Mouse (Mus musculus): ENCODE measurements around the gene Emd.
"Not testable (repeated sequence)": the region's sequence is repeated elsewhere in the genome, so short reads cannot be mapped to it uniquely, and the experiment has no call there.

The Emd gene

DNA sequence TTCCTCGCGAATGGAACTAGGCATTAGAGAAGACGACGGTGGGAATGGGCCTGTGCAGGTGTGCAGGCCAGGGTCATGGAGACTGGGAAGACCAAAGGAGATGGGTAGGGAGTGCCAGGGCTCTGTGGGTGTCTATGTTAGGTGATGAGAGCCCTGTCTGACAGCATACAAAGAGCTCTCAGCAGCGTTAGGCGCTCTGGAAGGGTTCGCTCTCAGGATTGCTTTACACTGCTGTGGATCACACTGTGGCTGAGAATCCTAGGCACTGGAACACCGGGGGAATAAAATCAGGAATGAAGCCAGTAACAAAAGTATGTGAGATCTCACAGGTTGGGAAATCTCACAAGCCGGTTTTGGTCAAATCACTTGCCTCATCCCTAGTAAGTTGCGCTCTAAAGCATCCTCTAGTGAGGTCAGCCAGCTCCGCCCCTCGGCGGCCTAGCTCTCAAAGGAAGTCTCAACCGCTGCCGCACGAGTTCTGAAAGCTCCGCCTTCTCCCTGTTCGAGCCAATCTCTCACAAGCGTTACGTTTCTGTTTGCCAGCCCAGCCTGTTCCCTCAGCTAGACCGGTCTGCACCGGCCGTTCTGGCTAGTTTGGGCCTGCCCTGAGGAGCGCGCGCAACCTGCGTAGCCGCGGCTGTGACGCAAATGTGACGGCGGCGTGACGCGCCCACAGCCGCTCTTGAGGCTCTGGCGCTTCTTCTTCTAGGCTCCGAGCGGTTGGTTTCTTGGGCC lies at the start of gene Emd:
Emd (plus strand) TSS at position 535 of the 735 bp plus-strand sequence.
- DNase-seq (ENCODE audit: low spot score in 2 of 2), result peak; percentile 82 to 86

DNA sequence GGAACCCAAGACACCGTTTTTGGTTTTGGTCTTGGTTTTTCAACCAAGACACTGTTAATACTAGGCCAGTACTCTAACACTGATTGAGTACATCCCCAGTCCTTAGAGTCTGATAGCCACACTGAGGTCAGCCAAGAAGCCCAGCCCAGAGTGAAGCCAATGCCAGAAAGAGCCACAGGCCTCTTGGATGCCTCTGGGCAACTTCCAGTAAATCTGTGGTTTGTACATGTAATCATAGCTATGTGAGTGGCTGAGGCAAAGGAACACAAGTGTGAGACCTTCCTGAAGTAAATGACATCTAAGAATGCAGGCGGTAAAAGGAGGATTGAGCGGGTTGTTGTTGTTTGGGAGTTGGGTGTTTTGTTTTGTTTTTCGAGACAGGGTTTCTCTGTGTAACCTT lies 36.0 kb upstream of the Emd start:
- DNase-seq (ENCODE audit: low spot score in 2 of 2), result no peak

DNA sequence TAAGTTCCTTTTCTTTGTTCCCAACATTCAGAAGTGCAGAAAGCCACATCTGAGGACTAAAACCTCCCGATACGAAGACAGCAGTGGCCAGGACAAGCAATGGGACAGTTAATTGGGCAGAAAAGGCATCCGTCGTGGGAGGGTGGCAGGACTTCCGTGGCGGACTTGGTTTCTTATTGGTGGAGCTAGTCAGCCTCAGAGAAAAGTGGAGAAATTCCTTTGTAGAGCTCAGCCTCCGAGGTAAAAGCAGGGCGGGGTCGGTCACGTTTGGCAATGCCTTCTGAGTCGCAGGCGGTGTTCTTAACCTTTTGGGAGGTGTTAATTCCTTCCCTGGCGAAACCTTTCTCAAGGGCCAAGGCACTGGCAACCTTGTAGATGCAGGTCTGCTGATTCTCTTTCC lies 35.0 kb upstream of the Emd start:
- no peak for DNase-seq (ENCODE audit: low spot score in 2 of 2)

DNA sequence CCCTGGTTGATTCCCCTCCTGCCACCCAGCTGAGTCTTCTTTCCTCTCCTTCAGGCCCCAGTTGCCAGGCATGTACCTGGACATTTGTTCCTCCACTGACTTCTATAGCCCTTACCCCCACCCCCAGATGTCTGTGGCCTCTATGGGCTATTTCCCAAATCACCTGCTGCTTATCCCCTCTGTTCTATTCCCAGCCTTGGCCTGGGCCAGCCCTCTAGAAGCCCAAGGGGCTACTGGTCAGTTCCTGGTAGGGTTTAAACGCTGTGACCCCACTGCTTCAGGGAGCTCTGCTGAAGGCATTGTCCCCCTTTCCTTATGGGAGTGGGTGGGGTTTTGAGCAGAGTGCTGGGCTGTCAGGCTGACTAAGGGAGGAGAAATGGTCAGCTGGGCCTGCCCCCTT lies 34.4 kb upstream of the Emd start:
- not testable (repeated sequence) for DNase-seq (ENCODE audit: low spot score in 2 of 2)

DNA sequence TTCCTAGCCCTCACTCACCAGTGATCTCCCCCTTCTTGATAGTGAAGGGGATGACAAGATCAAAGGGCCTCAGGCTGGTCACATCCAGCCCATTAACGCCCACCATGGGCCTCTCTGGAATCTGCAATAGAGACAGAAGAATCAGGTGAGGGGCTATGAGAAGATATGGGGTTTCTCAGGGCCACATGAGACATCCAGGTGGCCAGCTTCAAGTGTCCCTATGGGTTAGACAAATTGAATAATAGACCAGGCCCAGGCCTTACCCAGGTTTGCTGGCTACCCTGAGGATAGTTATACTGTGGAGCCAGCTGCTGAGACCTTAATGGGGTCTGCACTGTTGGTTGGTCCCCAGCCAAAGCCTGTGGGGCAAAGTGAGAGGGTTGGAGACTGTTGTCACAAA lies 24.4 kb upstream of the Emd start:
- no peak for DNase-seq (ENCODE audit: low spot score in 2 of 2)

DNA sequence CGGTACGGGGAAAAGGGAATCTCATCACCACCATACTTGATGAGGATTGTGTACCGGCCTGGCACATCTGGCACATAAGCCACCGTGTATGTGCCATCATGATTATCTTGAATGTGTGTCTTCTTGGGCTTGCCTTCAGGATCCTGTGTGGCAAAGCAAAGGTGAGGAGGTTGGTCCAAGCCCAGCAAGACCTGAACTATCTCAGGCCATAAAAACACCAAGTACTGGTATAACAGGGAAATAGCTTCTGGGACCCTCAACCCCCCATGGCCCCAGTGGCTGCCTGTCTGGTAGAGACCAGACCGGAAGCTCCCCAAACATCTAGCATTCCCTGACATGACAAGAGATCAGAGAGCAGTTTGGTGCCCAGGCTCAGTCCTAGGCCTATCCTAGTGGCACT lies 21.3 kb upstream of the Emd start:
- DNase-seq (ENCODE audit: low spot score in 2 of 2), result no peak

DNA sequence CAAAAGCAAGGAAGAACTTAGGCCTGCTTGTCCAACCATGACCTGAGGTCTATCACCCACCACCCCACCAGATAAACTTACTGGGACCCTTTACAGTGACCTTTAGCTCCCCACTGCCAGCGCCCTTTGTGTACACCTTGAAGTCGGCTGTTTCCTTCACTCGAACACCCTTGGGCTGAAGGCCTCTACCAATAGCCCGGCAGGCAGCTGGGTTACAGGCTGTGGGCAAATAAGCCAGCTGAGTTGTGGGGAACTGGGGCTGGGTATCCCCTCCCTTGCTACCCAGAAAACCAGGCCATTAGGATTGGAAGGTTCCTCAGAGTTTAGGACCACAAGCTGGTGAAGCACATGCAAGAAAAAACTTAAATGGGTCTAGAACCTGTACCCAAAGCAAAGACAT lies 14.2 kb upstream of the Emd start:
- no peak for DNase-seq (ENCODE audit: low spot score in 2 of 2)

DNA sequence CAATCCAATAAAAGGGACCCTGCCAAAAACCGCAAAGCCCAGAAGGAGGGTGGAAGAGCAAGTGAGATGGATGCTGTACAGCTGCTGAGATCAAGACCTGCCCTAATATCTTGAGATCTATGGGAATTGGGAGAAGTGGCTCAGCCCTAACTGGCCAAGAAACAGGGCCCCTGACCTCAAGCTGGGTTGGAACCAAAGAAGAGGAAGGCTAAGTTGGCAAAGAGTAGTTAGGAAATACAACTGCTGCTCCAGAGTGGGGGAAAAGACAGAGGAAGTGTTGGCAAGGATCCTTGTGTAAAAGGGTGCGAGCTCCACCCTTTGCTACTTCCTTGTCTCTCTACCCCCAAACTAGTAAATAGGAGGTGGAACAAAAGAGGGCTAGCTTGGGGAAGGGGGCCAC lies 11.1 kb upstream of the Emd start:
- DNase-seq (ENCODE audit: low spot score in 2 of 2), result no peak

DNA sequence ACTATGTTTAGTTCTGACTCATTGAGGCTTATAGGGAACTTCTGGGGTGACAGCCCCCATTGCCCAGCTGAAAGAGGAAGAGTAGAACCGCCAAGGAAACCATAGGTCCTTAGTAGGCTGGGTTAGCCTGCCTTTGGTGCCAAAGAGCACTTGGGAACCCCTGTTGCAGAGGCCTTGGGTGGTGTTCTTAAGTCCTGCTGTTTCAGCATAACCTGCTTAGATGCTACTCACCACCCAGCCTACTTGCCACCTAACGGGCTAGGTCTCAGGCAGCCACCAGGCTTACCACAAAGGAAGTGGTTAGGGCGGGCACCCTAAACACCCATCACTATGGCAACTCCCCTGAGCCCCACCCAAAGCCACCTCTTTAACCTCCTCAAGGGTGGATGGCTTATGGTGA lies 10.7 kb upstream of the Emd start:
- DNase-seq (ENCODE audit: low spot score in 2 of 2), result no peak

DNA sequence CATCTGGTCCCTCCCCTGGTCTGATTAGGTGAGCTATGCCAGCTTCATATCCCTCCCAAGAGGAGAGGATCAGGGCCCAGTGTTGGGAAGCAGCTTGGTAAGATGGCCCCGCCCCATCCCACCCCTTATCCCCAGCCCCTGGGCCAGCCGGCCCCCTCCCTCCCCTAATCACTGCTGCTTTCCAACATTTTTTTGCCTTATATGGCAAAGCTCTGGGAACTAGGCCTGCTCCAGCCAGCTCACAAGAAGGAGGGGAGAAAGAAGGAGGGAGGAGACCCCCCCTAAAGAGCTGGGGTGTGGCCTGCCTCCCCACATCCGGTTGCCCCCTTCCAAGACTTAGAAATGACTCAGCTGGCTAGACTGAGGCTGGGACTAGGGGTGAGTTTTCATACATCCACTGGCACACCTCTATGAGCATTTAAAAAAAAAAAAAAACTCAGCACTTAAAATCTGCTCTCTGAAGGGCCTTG lies 9.8 kb upstream of the Emd start:
- peak; percentile 17 to 55 for DNase-seq (ENCODE audit: low spot score in 2 of 2)

DNA sequence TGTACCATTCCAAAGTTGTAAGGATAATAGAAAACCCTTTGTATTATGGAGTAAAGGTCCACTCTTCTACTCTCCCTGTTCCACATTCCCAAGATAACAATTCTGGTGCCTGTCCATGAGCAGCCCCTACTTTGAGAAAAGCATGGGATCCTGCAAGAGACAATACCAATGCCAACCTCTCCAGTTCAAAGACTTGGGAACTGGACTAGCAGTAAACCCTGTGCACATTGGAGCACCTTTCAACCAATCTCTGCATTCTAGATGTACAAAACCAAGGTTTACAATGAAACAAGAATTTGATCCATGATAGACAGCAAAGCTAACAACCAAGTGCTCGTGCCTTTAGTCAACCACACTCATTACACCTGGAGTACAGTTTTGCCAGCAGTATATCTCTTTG lies 9.4 kb upstream of the Emd start:
- DNase-seq (ENCODE audit: low spot score in 2 of 2), result no peak

DNA sequence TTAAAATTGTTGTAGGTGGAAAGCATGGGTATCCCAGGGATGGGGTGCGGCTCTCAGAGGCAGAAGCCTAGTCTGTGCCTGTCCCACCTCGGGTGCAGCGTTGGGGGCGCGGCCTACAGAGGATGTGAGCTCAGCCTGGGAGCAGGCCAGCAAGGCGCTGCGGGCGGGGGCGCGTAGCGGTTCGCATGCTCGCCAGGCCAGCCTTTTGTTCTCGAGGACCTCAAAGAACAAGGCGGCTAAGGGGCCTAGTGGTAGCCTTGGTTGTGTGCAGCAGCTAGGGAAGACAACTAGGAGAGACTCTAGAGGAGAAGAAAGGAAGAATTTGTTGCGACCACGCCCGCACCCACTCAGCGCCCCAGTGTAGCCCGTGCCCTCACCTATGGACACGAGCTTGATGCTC lies 8.8 kb upstream of the Emd start:
- peak; percentile 65 to 66 for DNase-seq (ENCODE audit: low spot score in 2 of 2)

DNA sequence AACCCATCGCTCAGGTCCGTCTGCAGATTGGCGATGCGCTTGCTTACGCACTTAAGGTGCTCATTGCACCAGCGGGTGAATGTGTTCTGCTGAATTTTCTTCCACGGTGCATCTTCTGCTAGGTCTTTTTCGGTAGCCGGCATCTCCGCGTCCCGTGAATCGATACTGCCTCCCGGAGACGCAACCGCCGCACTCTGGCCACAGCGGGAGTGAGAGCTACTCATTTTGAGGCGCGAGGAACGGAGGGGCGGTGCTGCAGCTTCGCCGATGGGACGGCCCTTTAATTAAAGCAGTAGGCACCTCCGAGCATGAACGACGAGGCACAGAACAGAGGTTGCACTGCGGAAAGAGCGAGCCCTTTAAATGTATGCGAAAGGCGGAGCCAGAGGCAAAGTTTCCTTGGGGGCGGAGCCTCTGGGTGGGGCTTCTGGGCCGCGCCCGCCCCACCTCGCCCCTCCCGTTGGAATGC lies 8.2 kb upstream of the Emd start:
- DNase-seq (ENCODE audit: low spot score in 2 of 2), result peak; percentile 82

DNA sequence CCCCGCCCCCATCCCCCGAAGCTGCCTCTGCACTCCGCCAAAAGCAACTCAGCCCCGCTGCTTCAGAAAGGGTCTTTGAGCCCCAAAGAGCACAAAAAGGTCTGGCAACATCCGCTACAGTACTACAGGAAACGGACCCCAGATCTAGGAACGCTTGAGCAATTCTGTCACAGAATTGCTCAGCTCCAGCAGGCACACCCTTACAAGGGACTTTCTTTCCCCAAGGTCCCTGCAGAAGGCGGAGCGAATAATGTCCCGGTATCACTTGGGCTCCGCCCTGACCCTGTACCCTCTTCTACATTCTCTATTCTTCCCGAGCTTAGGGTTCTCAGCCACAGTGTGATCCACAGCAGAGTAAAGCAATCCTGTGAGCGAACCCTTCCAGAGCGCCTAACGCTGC lies 7.8 kb upstream of the Emd start:
- DNase-seq (ENCODE audit: low spot score in 2 of 2), result peak in 1 of 2 experiments; percentile 16

DNA sequence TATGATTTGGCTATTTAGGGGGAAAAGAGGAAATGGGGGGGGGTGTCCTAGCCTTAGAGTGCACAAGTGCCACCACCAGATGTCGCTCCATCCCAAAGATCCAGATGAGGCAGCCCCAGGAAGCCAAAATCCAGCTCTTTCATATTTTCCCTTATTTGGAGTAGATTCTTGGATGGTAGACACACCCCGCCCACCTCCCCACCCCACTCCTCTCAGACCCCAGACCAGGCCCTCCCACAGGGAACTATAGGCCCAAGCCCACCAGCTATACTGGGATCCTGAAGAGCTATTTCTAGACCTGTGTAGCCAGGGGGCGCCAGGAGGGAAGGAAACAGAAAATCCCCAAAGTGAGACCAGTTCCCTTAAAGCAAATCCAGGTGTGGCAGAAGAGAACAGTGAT lies 5.8 kb upstream of the Emd start:
- peak in 1 of 2 experiments; percentile 41 for DNase-seq (ENCODE audit: low spot score in 2 of 2)

DNA sequence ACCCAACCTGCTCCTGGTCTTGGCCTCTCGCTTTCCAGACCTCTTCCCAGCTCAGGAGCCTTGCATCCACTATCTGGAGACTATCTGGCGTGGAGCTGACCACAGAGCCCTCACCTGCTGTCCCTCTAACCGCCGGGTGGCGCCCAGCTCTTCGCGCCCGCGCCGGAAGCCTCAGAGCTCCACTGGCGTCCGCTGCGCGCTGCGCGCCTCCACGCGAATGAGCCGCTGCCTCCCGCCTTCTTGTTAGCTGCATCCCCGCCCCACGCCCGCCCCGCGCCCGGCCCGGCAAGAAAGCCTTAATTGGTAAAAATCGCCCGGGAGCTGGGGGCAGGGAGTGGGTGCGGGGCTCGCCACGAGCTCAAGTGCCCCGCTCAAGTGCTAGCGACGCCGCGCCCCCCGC lies 4.9 kb upstream of the Emd start, which contains the start of gene Flna:
Flna (minus strand) TSS at position 206 of the 400 bp plus-strand sequence.
- peak; percentile 35 to 47 for DNase-seq (ENCODE audit: low spot score in 2 of 2)

DNA sequence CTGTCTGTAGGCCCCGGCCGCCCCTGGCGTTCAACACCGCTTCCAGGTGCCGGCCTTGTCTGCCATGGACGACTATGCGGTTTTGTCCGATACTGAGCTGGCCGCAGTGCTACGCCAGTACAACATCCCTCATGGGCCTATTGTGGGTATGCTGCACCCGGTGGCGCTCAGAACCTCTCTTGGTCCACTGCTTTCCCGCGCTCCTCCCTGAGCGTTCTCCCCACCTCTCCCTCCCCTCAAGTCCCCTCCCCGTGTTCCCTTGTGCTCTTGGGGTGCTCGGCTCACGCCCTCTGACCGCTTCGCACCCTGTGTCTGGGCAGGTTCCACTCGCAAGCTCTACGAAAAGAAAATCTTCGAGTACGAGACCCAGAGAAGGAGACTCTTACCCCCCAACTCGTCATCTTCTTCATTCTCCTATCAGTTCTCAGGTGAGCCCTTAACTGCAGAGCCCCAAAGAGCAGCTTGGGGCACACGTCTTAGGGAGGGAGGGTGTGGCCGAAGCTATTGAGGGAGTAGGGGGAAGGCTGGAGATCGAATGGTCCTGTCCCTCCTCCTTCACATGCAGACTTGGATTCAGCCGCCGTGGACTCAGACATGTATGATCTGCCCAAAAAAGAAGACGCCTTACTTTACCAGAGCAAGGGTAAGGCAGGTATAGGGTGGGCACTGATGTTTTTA lies 540 bp downstream of the Emd start:
- DNase-seq (ENCODE audit: low spot score in 2 of 2), result no peak

DNA sequence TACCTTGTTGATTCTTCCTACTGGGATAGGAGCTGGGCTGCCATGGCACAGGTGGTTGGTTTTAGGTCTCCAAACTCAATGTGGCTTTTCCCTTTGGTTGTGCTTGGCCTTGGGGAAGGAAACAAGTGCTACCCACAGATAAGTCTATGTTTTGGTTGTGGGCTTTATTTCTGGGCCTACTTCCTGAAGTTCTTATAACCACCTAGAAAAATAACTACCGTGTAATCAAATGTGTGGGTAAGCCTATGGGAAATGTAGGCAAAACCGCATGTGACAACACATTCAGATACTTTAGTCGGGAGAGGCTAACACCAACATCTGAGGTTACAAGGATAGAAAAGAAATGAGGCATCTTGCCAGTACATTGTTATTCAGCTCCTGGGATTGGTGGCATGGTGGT lies 3.3 kb downstream of the Emd start:
- DNase-seq (ENCODE audit: low spot score in 2 of 2), result no peak

DNA sequence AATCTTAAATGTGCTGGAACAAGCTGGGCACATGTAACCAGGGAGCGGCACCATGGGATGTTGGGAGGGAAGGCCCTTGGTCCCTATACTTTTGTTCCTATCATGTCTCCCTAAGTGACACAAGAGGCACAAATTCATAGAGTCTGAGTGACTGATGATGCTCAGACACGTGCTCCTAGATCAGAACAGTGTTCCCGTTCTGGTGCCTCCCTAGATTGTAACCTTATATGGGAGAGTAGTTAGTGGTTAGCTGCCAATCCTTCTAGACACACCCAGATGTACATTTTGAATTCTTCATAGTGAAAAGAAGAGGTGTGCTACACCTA lies 15.2 kb downstream of the Emd start:
- DNase-seq (ENCODE audit: low spot score in 2 of 2), result no peak

DNA sequence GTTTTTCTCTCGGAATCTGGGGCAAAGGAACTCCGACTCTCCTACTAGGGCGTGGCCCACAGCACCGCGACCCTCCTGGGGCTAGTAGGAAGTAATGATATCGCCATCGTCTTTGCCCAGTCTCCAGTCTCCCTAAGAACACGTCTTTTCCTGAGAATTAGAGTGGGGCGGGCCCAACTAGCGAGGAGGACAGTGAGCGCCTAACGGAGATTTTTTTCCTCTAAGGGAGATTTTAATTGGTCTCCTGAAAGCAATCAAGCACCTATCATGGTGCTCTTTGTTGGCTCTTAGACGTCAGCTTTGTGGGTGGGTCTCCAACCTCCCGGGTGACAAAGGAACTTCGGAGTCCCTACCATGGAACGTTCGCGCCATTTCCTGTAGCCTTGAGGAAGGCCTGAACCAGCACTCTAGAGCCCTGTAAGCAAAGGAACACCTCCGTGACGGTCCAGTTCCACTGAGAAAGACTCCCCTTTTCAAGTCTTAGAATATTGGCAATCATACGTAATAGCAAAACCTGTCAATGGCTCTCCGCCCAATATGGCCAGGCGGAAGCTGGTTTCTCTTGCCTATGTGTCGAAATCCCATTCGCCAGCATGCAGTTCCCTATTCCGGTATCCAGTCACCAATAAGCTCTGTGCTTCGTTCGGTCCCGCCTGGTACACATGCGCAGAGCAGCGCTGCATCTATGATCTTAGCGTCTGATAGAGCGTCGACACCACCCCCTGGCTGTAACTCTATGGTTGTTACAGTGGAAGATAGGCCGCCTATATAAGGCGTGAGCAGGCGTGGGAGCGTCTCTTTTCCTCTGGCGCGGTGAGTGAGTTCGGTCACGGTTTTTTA lies 15.8 kb downstream of the Emd start, which contains the start of gene Rpl10:
Rpl10 (plus strand) TSS at position 751 of the 840 bp plus-strand sequence.
- DNase-seq (ENCODE audit: low spot score in 2 of 2), result peak; percentile 86 to 91

DNA sequence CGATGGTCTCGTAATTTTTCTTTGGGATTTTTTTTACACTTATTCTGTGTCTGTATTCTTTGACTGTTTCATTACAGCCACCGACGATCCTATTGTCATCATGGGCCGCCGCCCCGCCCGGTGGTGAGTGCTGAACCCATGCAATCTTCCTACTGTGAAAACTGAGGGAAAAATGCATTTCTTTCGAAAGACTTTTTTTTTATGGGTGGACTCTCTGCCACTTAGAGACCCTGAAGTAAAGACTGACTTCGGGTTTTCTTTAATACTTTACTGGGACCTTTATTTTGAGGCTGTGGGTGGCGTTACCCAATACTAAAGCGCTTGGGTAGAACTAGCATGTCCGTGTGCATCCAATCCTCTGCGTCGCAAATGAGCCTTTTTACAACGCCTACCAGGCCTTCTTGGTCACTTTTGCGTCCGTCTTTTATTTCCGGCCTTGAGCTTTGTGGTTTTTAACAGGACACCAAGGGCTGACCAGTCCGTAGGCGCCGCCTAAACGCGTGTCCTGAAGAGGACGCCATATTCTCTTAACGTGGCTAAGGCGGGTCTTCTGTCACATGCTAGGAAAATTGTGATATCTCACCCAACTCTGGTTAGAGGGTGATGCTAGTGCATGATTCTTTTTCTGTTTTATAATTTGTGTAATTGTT lies 16.5 kb downstream of the Emd start:
- DNase-seq (ENCODE audit: low spot score in 2 of 2), result no peak
